Mouse (Mus musculus): ENCODE measurements around the gene Auh.

- TF ChIP-seq CTCF (IDR thresholded peaks at IDR 0.05; ENCODE audit: borderline replicate concordance, extremely low read depth, insufficient read depth, insufficient read length) (no peak), POLR2A (IDR thresholded peaks at IDR 0.05; ENCODE audit: borderline replicate concordance, extremely low read depth, insufficient read depth, insufficient read length, poor library complexity, severe bottlenecking) (no peak)
Observed at GRCm38 (mm10) chr13:52828946-52829523, 100.4 kb downstream of the Auh start.

Measured in brain, embryonic 14.5 days (tissue).